Mouse (Mus musculus): ENCODE measurements around the gene Rbpms2. TPM values are rescaled to one million over a fixed set of nuclear protein-coding genes. Genes with fewer than 3 reads are reported as not detected.
"Not testable (repeated sequence)": the region's sequence is repeated elsewhere in the genome, so short reads cannot be mapped to it uniquely, and the experiment has no call there.

The Rbpms2 gene
- polyA plus RNA-seq, 1 experiment from 2014 or later: 2.0 TPM

DNA sequence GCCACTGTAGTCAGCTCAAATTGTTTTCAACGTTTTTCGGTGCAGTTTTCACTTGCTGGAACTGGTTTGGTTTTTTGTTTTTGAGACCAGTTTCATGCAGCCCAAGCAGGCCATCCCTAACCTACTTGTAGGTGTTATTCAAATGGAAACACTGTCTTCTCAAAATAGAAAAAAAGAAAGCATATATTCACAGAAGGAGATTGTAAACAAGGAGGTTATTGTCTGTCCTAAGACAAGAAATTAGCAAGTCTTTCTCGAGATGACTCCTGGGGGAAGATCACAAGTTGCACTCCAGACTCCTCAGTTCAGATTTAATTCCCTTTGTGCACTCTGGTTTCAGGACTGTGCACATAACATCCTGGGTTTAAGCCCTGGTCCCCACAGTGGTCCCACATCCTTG is 10.1 kb upstream of the Rbpms2 start:
- DNase-seq (ENCODE audit: low spot score): no peak

DNA sequence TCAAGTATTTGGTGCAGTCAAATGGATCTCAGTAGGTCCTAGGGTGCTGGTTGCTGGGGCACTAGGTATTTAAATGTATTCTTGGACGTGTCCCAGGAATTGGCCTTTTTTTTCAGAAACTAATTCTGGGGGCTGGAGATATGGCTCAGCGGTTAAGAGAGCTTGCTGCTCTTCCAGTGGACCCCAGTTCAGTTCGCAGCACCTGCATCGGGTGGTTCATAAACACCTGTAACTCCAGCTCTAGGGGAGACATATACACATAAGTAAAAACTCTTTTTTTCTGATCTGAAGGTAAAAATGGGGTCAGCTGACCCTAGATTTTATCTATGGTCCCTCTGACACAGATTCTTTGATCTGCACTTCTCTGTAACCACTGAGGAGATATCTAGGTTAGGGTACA is 8.3 kb upstream of the Rbpms2 start:
- peak; percentile 78 for DNase-seq (ENCODE audit: low spot score)

DNA sequence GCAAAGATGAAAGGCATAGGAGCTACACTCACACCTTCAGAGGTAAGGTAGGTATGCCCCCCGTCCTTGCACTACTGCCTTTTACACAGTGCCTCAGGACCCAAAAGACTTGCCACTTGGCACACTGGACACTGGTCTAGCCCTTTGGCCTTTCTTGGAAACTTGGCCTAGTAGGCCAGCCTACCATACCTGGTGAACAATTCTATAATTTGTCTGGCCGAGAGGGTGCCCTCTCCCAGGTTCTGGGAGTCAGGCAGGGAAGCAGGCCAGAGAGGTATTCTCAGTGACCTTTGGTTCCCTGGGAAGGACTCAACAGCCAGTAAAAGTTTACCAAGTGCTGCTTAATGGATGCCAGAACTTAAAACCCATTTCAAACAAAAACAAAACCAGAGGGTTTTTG is 7.8 kb upstream of the Rbpms2 start:
- no peak for DNase-seq (ENCODE audit: low spot score)

DNA sequence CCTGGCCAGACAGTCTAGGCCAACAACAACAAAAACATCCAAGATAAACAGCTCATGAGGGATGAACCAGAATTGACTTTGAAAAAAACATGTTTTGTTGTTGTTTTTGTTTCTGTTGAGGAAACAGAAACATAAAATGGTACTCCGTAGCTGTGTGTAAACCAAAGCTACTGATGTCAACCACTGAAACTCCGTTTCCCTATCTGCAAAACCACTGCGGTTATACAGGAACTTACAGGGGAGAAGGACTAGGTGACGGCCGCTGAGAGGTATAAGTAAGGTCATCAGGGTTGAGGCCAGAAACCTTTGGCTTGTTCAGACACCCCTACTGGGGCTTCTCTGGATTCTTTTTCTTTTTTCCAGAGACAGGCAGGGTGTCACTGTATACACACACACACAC is 6.6 kb upstream of the Rbpms2 start:
- peak; percentile 23 for DNase-seq (ENCODE audit: low spot score)

DNA sequence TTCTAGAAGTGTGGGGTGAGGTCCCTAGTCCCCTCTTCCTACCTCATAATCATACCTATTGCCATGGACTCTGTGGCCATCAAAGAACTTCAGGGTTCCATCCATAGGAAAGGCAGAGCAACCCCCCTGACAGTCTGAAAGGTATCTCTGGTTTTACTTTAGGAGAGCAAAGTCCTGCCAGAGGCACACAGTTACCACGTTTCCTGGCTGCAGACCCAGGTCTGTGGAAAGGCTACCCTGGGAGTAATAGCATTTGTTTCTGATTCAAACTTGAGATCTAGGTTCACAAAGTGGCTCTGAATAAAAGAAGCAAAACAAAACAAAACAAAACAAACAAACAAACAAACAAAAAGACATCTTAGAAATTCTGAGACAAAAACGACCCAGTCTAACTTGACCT is 5.2 kb upstream of the Rbpms2 start:
- no peak for DNase-seq (ENCODE audit: low spot score)

DNA sequence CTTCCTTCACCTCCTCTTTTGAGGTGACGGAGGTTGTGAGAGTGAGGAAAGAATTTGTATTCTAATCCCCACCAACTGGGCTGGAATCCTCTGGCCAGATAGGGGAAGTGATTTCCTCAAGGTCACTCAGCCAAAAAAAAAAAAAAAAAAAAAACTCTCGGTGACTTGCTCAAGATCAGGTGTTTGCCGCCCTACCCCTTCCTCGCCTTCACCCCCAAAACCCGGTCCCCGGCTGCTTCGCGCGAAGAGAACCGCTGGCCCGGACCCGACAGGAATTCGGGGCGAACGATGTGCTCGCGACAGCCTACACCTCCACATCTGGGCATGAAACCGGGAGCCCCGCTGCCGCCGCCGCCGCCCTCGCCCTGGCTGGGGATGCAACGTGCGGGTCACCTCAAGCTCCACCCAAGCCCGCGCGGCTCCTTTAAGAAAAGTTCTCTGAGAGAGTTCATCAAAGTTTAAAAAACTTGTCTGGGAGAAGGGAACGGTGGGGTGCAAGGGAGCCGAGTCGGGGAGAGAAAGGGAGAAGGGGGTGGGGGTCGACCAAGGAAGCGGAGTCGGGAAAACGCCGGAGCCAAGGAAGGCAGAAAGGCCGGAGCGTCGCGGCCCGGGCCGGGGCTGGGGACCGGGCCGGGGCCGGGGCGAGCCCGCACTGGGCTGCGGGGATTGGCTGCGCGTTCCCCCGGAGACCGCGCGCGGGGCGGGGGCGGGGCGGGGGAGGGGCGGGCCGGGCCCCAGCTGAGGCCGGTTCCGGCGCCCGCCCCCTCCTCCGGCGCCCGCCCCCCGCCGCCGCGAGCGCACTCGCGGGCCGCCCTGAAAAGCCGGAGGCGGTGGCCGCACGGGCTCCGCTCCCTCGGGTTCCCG is 551 bp downstream of the Rbpms2 start:
- DNase-seq (ENCODE audit: low spot score): peak; percentile 61

DNA sequence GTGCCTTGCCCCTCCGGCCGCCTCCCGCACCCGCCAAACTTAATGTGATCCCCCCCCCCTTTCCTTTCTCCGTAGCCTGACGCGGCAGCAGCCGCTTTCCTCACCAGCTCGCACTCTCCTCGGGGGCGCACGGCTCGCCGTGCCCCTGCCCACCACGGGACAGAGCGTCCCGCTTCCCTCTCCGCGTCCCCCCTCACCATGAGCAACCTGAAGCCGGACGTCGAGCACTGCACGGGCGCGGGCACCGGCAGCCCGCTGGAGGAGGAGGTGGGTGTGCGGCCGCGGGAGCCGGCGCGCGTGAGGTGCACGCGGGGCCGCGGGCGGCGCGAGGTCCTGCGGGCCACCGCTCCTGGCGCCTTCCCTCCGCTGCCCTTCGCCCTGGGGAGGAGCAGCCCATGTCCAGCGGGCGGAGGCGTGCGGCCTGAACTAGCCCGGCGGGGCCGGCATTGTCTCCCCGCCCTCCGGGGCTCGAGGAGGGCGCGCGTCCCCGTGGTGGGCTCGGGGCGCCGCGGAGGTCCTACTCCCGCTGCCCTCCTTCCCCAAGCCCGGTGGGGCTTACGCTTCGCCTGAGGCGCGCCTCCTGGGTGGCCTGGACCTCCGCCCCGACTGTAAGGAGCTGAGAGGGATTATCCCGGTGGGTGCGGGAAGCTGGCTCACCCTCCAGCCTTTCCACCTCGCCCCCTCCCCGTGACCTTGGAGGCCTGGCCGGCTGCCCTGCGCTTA is 1.3 kb downstream of the Rbpms2 start:
- no peak for DNase-seq (ENCODE audit: low spot score)

DNA sequence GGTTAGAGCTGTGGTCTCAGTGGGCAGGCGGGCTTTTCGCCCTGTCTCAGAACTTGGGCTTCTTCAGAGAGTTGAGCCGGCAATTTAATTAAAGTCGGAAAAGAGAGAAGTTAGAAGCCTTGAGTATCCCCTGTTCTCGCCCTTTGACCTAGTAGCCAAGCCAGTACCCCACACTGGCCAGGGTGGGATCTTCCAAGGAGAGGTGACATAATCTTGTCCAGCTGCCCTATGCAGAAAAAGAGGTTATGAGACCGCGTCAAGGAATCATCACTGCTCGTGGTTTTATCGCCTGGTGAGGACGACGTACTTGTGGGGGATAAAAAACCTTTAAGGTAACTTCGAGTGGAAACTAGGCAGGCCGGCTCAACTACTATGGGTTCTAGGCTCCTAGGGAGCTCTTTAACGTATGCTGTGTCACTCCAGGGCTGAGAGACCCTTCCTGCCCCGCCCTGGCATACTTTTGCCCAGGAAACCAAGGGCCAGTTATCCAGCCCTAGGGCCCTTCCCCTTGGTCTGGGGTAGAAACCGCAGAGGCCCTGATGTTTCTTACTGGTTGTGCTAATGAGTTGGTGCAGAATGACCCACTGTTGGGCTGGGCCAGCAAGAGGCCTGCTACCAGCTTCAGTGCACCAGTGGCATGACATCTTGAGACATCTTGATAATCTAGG is 2.0 kb downstream of the Rbpms2 start:
- DNase-seq (ENCODE audit: low spot score): peak; percentile 12

DNA sequence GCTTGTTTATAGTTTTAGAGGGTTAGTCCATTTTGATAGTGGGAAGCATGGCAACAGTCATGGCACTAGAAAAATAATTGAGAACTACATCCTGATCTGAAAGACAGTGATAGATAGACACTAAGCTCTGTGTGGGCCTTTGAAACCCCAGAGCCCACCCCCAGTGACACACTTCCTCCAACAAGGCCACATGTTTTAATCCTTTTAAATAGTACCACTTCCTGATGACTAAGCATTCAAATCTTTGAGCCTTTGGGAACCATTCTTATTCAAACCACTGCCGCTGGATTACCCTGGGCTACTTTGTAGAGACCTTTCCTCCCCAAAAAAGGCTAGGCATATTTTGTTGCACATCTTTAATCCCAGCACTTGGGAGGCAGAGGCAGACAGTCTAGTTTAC is 6.3 kb downstream of the Rbpms2 start:
- no peak for DNase-seq (ENCODE audit: low spot score)

DNA sequence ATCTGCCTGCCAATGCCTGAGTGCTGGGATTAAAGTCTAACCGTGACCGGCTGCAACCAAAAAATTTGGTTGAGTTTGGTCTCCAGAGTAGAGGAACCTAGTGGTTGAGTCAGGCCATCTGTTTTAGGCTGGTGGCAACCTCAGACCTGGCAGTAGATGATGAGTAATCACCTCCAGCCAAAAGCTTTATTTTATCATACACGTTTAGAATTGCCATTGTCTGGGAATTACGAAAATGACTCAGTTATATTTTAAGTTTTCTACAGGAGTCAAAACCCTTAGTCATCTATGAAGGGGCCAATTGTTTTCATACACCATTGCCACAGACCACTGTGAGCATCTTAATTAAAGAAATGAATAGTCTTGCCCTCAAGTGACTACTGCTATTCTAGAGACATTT is 7.5 kb downstream of the Rbpms2 start:
- no peak for DNase-seq (ENCODE audit: low spot score)

DNA sequence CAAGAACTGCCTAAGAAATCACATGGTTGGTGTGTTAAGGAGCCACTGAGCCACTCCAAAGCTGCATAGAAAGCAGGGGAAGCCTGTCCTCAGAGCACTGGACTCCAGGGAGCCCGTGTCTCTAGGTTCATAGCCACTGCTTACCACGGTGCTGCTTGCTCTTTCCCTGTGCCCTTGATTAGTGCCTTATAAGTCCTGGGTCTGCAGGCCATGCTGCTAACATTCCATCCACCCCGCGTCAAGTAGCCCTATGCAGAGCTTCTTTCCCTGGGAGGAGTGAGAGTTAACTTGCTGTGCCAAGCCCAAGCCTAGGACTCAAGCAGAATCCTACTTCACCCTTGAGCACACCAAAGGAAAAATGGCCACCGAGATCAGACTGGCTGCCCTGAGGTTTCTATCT is 9.6 kb downstream of the Rbpms2 start:
- no peak for DNase-seq (ENCODE audit: low spot score)

DNA sequence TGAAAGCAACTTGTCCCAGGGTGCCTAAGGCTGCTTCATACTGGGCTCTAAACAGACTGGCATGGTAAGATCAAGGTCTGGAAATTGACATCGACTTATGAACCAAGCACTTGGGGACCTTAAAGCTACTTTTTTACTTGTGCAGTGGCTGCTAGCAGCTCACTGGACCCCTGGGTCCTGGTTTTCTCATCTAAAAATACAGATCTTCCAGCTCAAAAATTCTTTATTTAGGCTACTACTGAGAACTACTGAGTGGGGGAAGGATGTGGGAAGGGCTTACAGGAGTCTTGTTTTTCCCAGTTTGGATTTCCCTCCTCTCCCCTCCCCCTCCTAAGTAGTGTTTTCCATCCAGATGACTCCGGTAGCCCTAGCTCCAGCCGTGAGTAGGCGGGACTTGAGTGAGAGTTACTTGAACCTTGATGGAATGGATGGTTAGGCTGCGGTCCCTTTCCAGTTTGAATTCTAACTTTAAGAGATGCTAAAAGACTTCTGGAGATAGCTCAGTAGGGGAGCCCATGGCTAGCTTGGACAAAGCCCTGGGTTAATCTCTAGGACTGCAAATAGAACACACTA is 11.5 kb downstream of the Rbpms2 start:
- no peak for DNase-seq (ENCODE audit: low spot score)

DNA sequence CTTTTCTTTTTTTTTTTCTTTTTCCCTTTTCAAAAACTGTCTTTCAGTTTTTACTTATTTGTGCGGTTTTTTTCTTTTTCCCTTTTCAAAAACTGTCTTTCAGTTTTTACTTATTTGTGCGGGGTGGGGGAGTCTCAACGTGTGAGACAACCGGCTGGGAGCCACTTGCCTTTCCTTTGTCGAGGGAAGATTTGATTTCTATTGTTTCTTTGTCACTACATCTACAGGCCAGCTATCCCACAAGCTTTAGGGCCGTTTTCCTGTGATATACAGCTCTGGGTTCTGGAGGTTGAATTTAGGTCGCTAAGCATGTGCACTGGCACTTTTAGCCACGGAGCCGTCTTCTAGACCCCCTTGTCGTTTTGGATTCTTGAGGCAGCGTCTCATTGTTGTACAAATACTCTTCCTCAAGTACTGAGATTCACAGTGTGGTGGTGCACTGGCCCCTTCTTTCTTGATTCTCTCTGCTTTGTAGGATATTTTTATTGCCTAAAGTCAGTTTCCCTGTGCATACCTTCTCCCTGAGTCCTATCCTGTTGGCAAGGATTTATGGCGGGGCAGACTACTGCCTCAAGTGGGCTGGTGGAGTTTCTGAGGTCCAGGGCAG is 12.1 kb downstream of the Rbpms2 start:
- DNase-seq (ENCODE audit: low spot score): no peak

DNA sequence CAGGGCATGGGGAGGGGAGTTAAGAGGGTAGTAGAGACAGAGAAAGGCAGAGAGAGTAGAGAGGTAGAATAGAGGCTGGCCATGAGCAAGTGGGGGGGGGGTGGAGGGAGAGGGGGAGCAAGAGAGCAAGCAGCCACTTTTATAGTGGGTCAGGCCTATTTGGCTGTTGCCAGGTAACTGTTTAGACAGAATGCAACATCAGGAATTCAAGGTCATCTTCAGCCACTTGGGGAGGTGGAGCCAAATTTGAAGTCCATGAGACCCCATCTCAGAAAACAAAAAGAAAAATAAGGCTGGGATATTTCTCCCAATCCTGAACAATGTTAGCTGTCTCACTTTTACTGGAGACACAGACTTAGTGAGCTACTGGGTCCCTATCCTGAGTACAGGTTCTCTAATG is 13.1 kb downstream of the Rbpms2 start:
- DNase-seq (ENCODE audit: low spot score): no peak

DNA sequence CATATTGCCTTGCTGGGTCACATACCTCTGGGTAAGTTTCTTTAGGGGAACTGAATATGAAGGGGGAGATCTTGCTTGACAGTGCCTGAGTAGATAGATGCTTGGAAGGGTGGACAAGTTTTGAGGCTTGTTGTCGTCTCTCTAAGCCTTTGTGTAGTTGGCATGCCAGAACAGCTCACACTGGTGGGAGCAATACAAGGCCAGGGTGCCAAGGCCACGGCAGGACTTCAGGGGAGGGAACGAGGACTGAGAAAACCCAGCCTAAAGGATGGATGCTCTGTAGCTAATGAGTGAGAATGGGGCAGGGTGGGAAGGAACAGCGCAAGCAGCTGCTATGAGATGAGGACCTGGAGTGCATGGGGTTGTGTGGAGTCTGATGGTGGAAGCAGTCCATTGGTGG is 15.5 kb downstream of the Rbpms2 start:
- DNase-seq (ENCODE audit: low spot score): no peak

DNA sequence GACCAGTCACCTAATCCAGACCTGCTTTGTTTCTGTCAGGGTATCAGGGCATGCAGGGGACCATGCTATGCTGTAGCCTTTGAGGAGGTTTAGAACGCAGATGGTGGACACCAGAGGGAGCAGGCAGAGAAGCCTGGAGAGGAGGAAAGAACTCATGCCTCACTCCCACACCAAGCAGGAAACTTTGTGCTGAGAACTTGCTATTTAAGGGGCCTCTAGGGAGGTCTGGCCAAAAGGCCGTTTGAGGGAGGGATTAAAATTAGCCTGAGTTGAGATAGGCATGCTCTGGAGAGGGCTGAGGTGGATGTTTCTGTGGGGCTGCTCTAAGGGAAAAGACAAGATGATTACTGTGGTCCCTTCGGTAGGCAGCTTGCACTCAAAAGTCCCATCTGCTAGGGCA is 16.5 kb downstream of the Rbpms2 start:
- DNase-seq (ENCODE audit: low spot score): no peak

DNA sequence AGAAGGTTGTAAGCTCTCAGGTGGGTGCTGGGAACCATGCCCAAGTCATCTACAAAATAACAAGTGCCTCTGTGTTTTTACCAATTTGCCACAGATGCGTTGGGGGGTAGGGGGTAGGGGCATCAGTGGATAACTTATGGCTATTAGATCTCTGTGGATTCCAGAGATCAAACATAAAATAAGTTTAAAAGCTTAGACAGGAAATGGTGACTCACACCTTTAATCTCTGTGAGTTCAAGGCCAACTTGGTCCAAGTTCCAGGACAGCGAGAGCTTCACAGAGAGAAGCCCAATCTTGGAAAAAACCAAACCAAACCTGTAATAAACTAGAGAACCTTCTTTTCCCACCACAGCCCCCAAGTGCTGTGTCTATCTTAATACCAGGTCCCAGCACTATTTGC is 17.3 kb downstream of the Rbpms2 start:
- DNase-seq (ENCODE audit: low spot score): no peak

DNA sequence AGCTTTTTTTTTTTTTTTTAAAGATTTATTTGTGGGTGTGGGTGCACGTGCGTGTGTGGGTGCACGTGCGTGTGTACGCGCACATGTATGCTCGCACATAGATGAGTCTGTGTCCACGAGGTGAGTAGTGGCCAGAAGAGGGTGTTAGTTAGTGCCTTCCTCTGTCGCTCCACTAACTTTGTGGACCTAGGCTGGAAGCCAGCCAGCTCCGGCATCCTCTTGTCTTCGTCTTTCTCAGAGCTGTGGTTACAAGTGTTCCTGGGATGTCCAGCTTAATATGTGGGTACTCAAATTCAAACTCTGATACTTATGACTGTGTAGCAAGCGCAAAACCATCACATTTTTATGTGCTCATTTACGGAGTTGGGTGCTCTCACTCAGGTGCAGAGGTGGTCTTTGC is 19.3 kb downstream of the Rbpms2 start:
- DNase-seq (ENCODE audit: low spot score): no peak

DNA sequence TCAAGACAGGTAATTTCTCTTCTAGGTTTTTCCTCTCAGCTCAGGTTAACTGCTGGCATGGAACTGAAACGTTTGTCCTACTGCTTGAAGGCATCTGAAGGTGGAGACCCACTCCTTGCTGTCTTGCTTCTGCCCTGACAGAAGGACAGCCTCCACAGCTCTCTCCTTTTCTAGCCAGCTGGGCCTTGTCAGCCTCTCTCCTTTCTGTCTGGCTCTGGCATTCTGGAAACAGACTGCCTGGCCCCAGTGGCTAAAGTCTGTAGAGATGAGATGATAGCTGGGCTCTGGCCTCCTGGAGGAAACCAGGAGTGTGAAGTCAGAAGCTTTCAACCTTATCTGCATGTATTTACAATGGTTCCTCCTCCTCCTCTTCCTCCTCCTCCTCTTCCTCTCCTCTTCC is 20.5 kb downstream of the Rbpms2 start:
- DNase-seq (ENCODE audit: low spot score): no peak

DNA sequence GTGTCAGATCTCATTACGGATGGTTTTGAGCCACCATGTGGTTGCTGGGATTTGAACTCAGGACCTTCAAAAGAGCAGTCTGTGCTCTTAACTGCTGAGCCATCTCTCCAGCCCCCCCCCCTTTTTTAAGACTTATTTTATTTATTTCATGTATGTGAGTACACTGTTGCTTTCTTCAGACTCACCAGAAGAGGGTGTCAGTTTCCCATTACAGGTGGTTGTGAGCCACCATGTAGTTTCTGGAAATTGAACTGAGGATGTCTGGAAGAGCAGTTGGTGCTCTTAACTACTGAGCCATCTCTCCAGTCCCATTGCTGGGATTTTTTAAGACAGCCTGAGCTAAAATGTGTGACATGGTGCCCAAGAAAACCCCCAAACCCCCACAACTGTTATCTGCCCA is 22.5 kb downstream of the Rbpms2 start:
- DNase-seq (ENCODE audit: low spot score): not testable (repeated sequence)

DNA sequence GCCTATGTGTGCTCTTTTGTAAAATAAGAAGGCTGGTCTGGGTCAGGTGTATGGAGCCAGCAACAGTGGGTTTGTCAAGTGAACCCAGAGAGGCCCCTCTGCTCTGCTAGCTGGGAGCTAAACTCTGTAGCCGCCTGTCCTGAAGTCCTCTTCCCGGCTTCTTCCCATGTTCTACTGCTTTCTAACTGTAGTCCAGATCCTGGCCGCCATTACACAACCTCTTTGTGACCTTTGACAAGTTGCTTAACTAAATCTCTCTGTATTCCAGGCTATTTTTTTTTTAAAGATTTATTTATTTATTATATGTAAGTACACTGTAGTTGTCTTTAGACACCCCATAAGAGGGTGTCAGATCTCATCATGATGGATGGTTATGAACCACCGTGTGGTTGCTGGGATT is 24.3 kb downstream of the Rbpms2 start:
- DNase-seq (ENCODE audit: low spot score): no peak
